Mouse (Mus musculus) MEL (cell line): ENCODE results near the gene Ddr1.

Experiments used
- BHLHE40 ChIP-seq: IDR thresholded peaks from 2 replicates; pipeline ENCODE4 v1.6.1; 2012; ENCODE audit warnings: low read depth, mild to moderate bottlenecking, inconsistent platforms, low read length, improper control_type of control experiment, borderline replicate concordance
- CTCF ChIP-seq, 3 experiments: IDR thresholded peaks in 2 of 3; conservative IDR thresholded peaks in 1 of 3; 2 replicates each; pipeline ENCODE4 v1.5.1; 2011 to 2012; ENCODE audit warnings: low read length in 3 of 3, low read depth in 2 of 3, mild to moderate bottlenecking in 2 of 3, improper control_type of control experiment in 1 of 3, inconsistent platforms in 1 of 3, mixed read lengths in 1 of 3, moderate library complexity in 1 of 3; ENCODE audit not compliant: control insufficient read depth in 1 of 3, insufficient read depth in 1 of 3, poor library complexity in 1 of 3, severe bottlenecking in 1 of 3
- EP300 ChIP-seq, 2 experiments: IDR thresholded peaks; 2 replicates each; pipeline ENCODE4 v1.6.1; 2011; ENCODE audit warnings: improper control_type of control experiment in 2 of 2, low read length in 2 of 2, low read depth in 1 of 2, mild to moderate bottlenecking in 1 of 2
- POLR2A ChIP-seq, 2 experiments: IDR thresholded peaks; 2 replicates each; pipeline ENCODE4 v1.6.1; 2011 to 2012; ENCODE audit warnings: low read length in 2 of 2, mild to moderate bottlenecking in 2 of 2, control low read depth in 1 of 2, improper control_type of control experiment in 1 of 2, low read depth in 1 of 2, moderate library complexity in 1 of 2; ENCODE audit not compliant: control insufficient read depth in 1 of 2, insufficient read depth in 1 of 2, poor library complexity in 1 of 2
- RAD21 ChIP-seq: IDR thresholded peaks from 2 replicates; pipeline ENCODE4 v1.6.1; 2011; ENCODE audit warnings: mild to moderate bottlenecking, low read depth, low read length, improper control_type of control experiment
- ZMIZ1 ChIP-seq: IDR thresholded peaks from 2 replicates; pipeline ENCODE4 v1.6.1; 2012; ENCODE audit warnings: low read depth, mild to moderate bottlenecking, inconsistent platforms, low read length, improper control_type of control experiment, moderate library complexity

DNA sequence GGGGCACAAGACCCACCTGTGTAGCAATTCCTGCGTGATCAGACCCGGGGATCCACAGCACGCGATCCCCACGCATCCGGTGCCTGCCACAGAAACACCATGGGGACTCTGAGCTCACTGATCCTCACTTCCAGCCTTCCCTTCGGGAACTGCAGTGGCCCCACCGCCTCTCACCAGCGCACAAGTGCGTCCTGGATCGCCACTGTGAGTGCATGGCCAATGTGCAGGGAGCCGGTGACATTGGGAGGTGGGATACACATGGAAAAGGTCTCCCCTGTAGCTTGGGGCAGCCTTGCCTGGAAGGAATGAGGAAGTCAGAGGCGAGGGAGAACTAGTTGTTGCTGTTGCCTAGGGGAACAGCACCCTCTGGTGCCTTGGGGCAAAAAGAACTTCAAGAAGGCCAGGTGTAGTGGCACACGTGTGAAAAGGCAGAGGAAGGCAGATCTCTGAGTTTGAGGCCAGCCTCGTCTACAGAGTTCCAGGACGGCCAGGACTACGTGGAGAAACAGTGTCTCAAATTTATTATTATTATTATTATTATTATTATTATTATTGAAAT, 38.4 kb downstream of the Ddr1 start:
- TF ChIP-seq POLR2A (IDR thresholded peaks at IDR 0.05; ENCODE audit: control insufficient read depth in 1 of 2, insufficient read depth in 1 of 2, low read depth in 1 of 2, low read length in 2 of 2, poor library complexity in 1 of 2), result no peak
- TF ChIP-seq CTCF (IDR thresholded peaks at IDR 0.05 in 2 of 3, conservative IDR thresholded peaks at IDR 0.05 in 1 of 3; ENCODE audit: control insufficient read depth in 1 of 3, insufficient read depth in 1 of 3, low read depth in 2 of 3, low read length in 3 of 3, poor library complexity in 1 of 3, severe bottlenecking in 1 of 3), result peak; percentile 28 to 74 (median 68); a peak in 5 of 6 replicates
- TF ChIP-seq EP300 (IDR thresholded peaks at IDR 0.05; ENCODE audit: low read depth in 1 of 2, low read length in 2 of 2), result no peak
- TF ChIP-seq ZMIZ1, result no peak
- TF ChIP-seq RAD21, result peak; percentile 60
- no peak for TF ChIP-seq BHLHE40
